Mouse (Mus musculus): ENCODE measurements around the gene Oscar.

DNA sequence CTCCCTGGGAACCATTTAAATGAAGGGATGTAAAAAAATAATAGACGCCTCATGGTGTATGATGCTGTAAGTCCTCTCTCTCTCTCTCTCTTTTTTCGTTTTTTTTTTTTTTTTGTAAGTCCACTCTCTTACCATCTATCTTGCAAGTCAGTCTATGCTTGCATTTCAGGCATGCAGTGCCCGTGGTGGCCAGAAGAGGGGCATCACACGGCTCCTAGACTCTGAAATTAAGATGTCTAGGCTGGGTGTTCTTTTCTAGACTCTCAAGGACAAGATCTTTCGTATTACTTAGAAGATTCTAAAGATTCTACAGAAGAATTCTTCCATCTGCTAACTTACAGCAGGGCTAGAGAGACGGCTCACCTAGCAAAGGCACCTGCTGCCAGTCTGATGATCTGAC, 46.2 kb downstream of the Oscar start:
- TF ChIP-seq CTCF (IDR thresholded peaks at IDR 0.05; ENCODE audit: low read depth) (no peak), EP300 (IDR thresholded peaks at IDR 0.05; ENCODE audit: low read depth) (no peak)
